Mouse (Mus musculus) forebrain, embryonic 12.5 days (tissue): ENCODE measurements around the gene Mterf2. TPM values are rescaled to one million over a fixed set of nuclear protein-coding genes. Genes with fewer than 3 reads are reported as not detected.

Experiments used
- ATAC-seq: fragments of 200-750 bp; cut with Nextera tagmentation; 2 replicates; pipeline ENCODE4 v1.8.0; 2017; ENCODE audit warnings: moderate TSS enrichment; ENCODE audit not compliant: low FRiP score
- H3K27ac ChIP-seq: fragments of 300-500 bp; sonication (generic); 2 replicates; pipeline ENCODE4 v1.5.1; 2016; ENCODE audit warnings: mild to moderate bottlenecking
- H3K27me3 ChIP-seq: fragments of 300-500 bp; sonication (generic); 2 replicates; pipeline ENCODE4 v1.6.1; 2016; ENCODE audit warnings: mild to moderate bottlenecking
- H3K36me3 ChIP-seq: fragments of 300-500 bp; sonication (generic); replicated peaks from 2 replicates; pipeline ENCODE4 v1.6.1; 2016; ENCODE audit warnings: mild to moderate bottlenecking
- H3K4me1 ChIP-seq: fragments of 300-500 bp; sonication (generic); 2 replicates; pipeline ENCODE4 v1.6.1; 2016
- H3K4me2 ChIP-seq: fragments of 300-500 bp; sonication (generic); 2 replicates; pipeline ENCODE4 v1.6.1; 2016; ENCODE audit warnings: mild to moderate bottlenecking, moderate library complexity
- H3K4me3 ChIP-seq: fragments of 300-500 bp; sonication (generic); replicated peaks from 2 replicates; pipeline ENCODE4 v1.5.1; 2016; ENCODE audit warnings: mild to moderate bottlenecking
- H3K9ac ChIP-seq: fragments of 300-500 bp; sonication (generic); 2 replicates; pipeline ENCODE4 v1.6.1; 2016; ENCODE audit warnings: mild to moderate bottlenecking
- H3K9me3 ChIP-seq: fragments of 300-500 bp; sonication (generic); 2 replicates; pipeline ENCODE4 v1.6.1; 2016
- WGBS: fragments of 180-500 bp; shearing (Covaris S2); methylation state at CpG from one replicate; pipeline ENCODE4 v1.1.7; 2016; 5-methylcytosine and 5-hydroxymethylcytosine counted together
- polyA plus RNA-seq: library from polyadenylated mRNA; unstranded; fragments of >200 nt; fragmentation: Nextera tagmentation; extraction: Ambion mirVana; gene quantifications from 2 replicates; pipeline ENCODE4 v1.2.1, GENCODE M21; 2016

The Mterf2 gene
- polyA plus RNA-seq, 1 experiment from 2014 or later: 30.0 TPM

- Histone ChIP-seq H3K27me3 (no peaks in the 10 kb centered on the region), H3K9me3 (no peaks in the 10 kb centered on the region), H3K36me3 (peaks cover 20% of the 10 kb centered on the region), H3K9ac (peak overlapping the region; percentile 42; the same call in 1 of the 2 replicates), H3K4me1 (peaks cover 18% of the 10 kb centered on the region), H3K27ac (peak overlapping the region; percentile 11; the same call in 1 of the 2 replicates), H3K4me3 (peak overlapping the region; percentile 71), H3K4me2 (peak overlapping the region; percentile 67)
- 23% methylated on average over 7 of the region's 7 CpGs for WGBS
- ATAC-seq: peak; percentile 20; the same call in 1 of the 2 replicates
These were observed 626 bp upstream of the Mterf2 start for GRCm38 (mm10) chr10:85128453-85128852.

- 89% methylated on average over 13 of the region's 13 CpGs for WGBS
- no peaks in the 10 kb centered on the region for H3K27me3 ChIP-seq
- ATAC-seq: no peak
- H3K4me2 ChIP-seq: no peak overlapping the region
- no peak overlapping the region for H3K4me3 ChIP-seq
- no peak overlapping the region for H3K9ac ChIP-seq
- H3K9me3 ChIP-seq: no peaks in the 10 kb centered on the region
- H3K27ac ChIP-seq: no peak overlapping the region
- peaks cover 18% of the 10 kb centered on the region for H3K4me1 ChIP-seq
- peaks cover 33% of the 10 kb centered on the region for H3K36me3 ChIP-seq
These were observed 2.6 kb downstream of the Mterf2 start for GRCm38 (mm10) chr10:85125184-85125583.

GRCm38 (mm10) chr10:85114409-85114808 lies 13.4 kb downstream of the Mterf2 start:
- Histone ChIP-seq H3K9ac (no peak overlapping the region), H3K36me3 (peaks cover 16% of the 10 kb centered on the region), H3K4me1 (no peaks in the 10 kb centered on the region), H3K27ac (no peak overlapping the region), H3K27me3 (no peaks in the 10 kb centered on the region), H3K4me3 (no peak overlapping the region), H3K9me3 (no peaks in the 10 kb centered on the region), H3K4me2 (no peak overlapping the region)
- ATAC-seq: no peak
- WGBS: 95% methylated on average over 4 of the region's 4 CpGs

GRCm38 (mm10) chr10:85103085-85103885 lies 24.5 kb downstream of the Mterf2 start:
- peak overlapping the region; percentile 94 for H3K4me3 ChIP-seq
- peak; percentile 7; the same call in 1 of the 2 replicates for ATAC-seq
- WGBS: under 1% methylated on average over 34 of the region's 34 CpGs

GRCm38 (mm10) chr10:85102247-85103084 lies 25.4 kb downstream of the Mterf2 start, which contains the start of the genes Fhl4 and Tmem263:
Gene Fhl4 (minus strand): TSS chr10:85102495.
Gene Tmem263 (plus strand): TSS chr10:85102627.
- peak; percentile 98 for ATAC-seq
- Histone ChIP-seq H3K27ac (peak within 1 kb of the TSS; percentile 88), H3K4me1 (peaks cover 16% of the 10 kb centered on the region), H3K27me3 (no peaks in the 10 kb centered on the region), H3K9ac (peak within 1 kb of the TSS; percentile 94), H3K4me3 (peak within 1 kb of the TSS; percentile 94), H3K9me3 (no peaks in the 10 kb centered on the region), H3K4me2 (peak within 1 kb of the TSS; percentile 72), H3K36me3 (no peaks in the 10 kb centered on the region)
- WGBS: under 1% methylated on average over 71 of the region's 96 CpGs

More at GRCm38 (mm10) chr10:85103085-85103885, 24.5 kb downstream of the Mterf2 start:
- Histone ChIP-seq H3K36me3 (no peaks in the 10 kb centered on the region), H3K4me2 (peak overlapping the region; percentile 72), H3K27ac (peak overlapping the region; percentile 88), H3K9me3 (no peaks in the 10 kb centered on the region), H3K9ac (peak overlapping the region; percentile 94), H3K27me3 (no peaks in the 10 kb centered on the region), H3K4me1 (peaks cover 16% of the 10 kb centered on the region)

GRCm38 (mm10) chr10:85101841-85102240 lies 26.0 kb downstream of the Mterf2 start:
- Histone ChIP-seq H3K9ac (peak overlapping the region; percentile 94), H3K4me1 (peaks cover 16% of the 10 kb centered on the region), H3K9me3 (no peaks in the 10 kb centered on the region), H3K4me2 (peak overlapping the region; percentile 72), H3K27me3 (no peaks in the 10 kb centered on the region), H3K36me3 (no peaks in the 10 kb centered on the region), H3K4me3 (peak overlapping the region; percentile 94), H3K27ac (peak overlapping the region; percentile 88)
- 1% methylated on average over 10 of the region's 10 CpGs for WGBS
- peak; percentile 47; the same call in 1 of the 2 replicates for ATAC-seq

DNA sequence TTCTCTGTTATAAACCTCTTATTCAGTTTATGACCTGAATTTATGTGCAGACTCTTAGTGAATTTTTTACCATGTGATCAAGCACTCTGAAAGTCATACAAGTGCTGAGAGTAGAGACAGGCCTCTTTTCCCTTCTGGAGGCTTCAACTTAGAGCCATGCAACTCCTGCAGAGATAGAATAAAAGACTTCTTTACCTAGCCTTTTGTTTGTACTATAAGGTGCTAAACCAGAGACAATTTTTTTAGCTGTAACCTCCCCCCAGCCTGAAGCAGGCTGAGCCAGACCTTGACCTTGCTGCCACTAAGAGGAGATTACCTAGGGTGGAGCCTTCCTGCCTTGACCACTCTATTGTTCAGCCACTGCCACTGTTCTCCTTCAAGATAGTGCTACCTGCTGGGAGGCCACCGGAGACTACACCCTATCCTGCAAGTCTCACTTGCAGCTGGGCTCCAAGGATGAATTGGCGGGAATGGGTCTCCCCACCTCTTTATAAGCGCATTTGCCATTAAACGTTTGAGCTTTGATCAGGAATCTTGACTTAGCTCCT lies 56.1 kb downstream of the Mterf2 start:
- Histone ChIP-seq H3K9ac (no peak overlapping the region), H3K4me3 (no peak overlapping the region), H3K27me3 (no peaks in the 10 kb centered on the region), H3K4me1 (no peaks in the 10 kb centered on the region), H3K9me3 (no peaks in the 10 kb centered on the region), H3K36me3 (no peaks in the 10 kb centered on the region), H3K4me2 (no peak overlapping the region), H3K27ac (no peak overlapping the region)
- 49% methylated on average over 4 of the region's 4 CpGs for WGBS
- ATAC-seq: no peak

Other genes starting within 250 kb of the Mterf2 start
- 31.0 and 37.0 TPM in 2 replicates for gene Ric8b, start 210.4 kb downstream of the Mterf2 start, polyA plus RNA-seq
- gene Fhl4, start 25.5 kb downstream of the Mterf2 start, polyA plus RNA-seq: 1.3 and 2.0 TPM in 2 replicates
- gene Tmem263, start 25.4 kb downstream of the Mterf2 start, polyA plus RNA-seq: 60.6 and 61.6 TPM in 2 replicates
- 36.0 and 37.4 TPM in 2 replicates for gene Cry1, start 57.0 kb upstream of the Mterf2 start, polyA plus RNA-seq